Mouse (Mus musculus) left cerebral cortex, postnatal 10 days (tissue): Measurements from ENCODE around the gene Fam19a3. TPM values are rescaled to one million over a fixed set of nuclear protein-coding genes. Genes with fewer than 3 reads are reported as not detected.
A peak's percentile ranks its signal among the peaks of the same experiment; 100 is the strongest.
"Not testable (repeated sequence)": the region's sequence is repeated elsewhere in the genome, so short reads cannot be mapped to it uniquely, and the experiment has no call there.

Source experiments
- DNase-seq, 2 experiments: peaks; one replicate each; pipeline ENCODE4 v3.0.0; 2021 to 2022; ENCODE audit warnings: low spot score in 2 of 2, mixed read lengths in 1 of 2; ENCODE audit errors: extremely low spot score in 1 of 2
- intact Hi-C: fragments of 180-260 bp; cut with DNase I; formaldehyde crosslinking; loops from one replicate; pipeline ENCODE4 v1.15.1; 2025
- total RNA-seq, 2 experiments: library from RNA; stranded (reverse); gene quantifications; 2 replicates each; pipeline ENCODE4 v1.2.3; 2021

The Fam19a3 gene
- not detected for total RNA-seq

- intact Hi-C loops, result loop anchor here (2.0 to 5.0 kb wide), 2 partner anchors 67 to 81 kb away; partner anchors contain the start of genes Capza1 and St7l
- peak in 1 of 2 experiments; percentile 56 for DNase-seq
Observed at GRCm38 (mm10) chr3:104781471-104781903, at the start of gene Fam19a3. Fam19a3 (minus strand) TSS chr3:104781840.

- DNase-seq, result no peak
- intact Hi-C loops, result no loop called here
Observed at GRCm38 (mm10) chr3:104822413-104822812, 40.8 kb upstream of the Fam19a3 start.

DNA sequence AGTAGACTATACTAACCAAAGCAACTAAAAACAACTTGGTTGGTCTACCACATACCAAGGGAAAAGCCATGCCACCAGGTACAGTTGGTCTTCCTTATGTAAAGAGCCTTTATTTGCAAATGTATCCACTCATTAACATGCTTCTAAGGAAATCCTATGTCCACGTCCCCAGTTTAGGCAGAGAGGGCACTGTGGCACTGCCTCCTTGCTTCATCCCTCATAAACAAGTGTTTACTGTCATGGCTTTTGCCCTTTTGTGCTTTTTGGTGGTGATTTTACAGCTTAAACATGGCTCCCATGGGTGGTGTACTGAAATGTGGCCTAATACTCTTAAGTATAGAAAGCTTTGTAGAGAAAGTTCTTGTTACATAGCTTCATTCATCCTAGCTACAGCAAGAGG lies 38.8 kb upstream of the Fam19a3 start:
- intact Hi-C loops, result no loop called here
- no peak for DNase-seq

GRCm38 (mm10) chr3:104818749-104819134 lies 37.1 kb upstream of the Fam19a3 start:
- DNase-seq, result no peak
- intact Hi-C loops, result no loop called here

GRCm38 (mm10) chr3:104817991-104818748 lies 36.5 kb upstream of the Fam19a3 start, which contains the start of gene Mov10:
Mov10 (minus strand) TSS chr3:104818563.
- DNase-seq, result peak in 1 of 2 experiments; percentile 84
- intact Hi-C loops, result no loop called here

GRCm38 (mm10) chr3:104817481-104817990 lies 35.9 kb upstream of the Fam19a3 start:
- intact Hi-C loops, result no loop called here
- peak in 1 of 2 experiments; percentile 82 for DNase-seq

DNA sequence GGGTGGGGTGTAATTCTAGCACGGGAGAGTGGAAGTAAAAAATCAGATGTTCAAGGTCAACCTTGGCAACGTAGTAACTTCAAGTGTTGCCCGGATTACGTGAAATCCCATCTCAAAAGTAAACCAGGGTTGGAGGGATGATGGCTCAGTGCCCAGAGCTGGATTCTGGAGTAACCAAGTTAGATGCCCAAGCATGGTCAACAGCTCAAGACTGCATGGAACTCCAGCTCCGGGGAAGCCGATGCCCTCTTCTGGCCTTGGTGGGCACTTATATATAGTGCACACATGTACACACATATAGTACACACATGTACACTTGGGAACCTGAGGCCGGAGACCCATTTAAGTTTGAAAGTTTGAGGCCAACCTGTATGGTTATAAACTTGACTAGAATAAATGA lies 34.5 kb upstream of the Fam19a3 start:
- intact Hi-C loops, result no loop called here

GRCm38 (mm10) chr3:104815346-104815745 lies 33.7 kb upstream of the Fam19a3 start:
- no peak for DNase-seq

More for the DNA sequence above, 34.5 kb upstream of the Fam19a3 start:
- DNase-seq, result no peak

GRCm38 (mm10) chr3:104814746-104815145 lies 33.1 kb upstream of the Fam19a3 start:
- no peak for DNase-seq
- intact Hi-C loops, result no loop called here

More at GRCm38 (mm10) chr3:104815346-104815745, 33.7 kb upstream of the Fam19a3 start:
- intact Hi-C loops, result no loop called here

DNA sequence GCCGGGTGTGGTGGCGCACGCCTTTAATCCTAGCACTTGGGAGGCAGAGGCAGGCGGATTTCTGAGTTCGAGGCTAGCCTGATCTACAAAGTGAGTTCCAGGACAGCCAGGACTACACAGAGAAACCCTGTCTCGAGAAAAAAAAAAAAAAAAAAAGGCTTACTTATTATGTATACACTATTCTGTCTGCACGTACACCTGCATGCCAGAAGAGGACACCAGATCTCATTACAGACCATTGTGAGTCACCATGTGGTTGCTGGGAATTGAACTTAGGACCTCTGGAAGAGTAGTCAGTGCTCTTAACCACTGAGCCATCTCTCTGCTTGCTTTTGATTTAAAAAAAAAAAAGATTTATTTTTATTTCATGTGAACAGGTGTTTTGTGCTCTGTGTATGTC lies 31.6 kb upstream of the Fam19a3 start:
- intact Hi-C loops, DNase-seq: not testable (repeated sequence)

DNA sequence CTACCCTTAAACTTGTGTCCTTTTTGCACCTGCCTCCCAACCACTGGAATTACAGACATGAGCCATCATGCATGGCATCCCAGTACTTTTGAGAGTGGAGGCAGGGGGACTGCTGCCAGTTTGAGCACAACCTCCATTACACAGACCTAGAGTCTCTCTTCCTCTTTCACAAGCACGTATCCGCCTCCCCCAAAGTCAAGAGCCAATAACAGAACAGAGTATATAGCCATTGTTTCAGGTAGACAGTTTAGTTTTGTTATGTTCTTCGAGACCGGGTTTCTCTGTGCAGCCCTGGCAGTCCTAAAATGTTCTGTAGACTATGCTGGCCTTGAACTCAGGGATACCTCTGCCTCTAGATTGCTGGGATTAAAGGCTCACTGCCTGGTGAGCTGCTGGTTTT lies 30.6 kb upstream of the Fam19a3 start:
- intact Hi-C loops, result no loop called here
- no peak for DNase-seq

DNA sequence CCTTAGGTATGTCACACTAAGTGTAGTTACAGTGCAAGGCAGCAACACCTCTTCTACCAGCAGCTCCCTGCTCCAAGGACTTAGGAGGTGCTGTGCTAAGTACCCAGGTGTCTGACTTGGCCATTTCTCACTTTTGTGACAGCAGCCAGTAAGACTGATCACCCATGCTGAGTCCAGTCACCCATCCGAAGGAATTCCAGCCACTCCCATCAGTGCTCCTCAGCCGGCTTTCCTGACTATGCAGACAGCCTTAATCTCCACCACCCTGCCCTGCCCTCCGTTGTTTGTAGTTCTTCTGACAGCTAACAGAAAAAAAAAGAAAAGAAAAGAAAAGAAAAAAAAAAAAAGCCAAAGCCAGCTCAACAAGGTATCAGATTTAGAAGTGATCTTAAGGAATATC lies 30.1 kb upstream of the Fam19a3 start:
- DNase-seq, result no peak
- intact Hi-C loops, result no loop called here

DNA sequence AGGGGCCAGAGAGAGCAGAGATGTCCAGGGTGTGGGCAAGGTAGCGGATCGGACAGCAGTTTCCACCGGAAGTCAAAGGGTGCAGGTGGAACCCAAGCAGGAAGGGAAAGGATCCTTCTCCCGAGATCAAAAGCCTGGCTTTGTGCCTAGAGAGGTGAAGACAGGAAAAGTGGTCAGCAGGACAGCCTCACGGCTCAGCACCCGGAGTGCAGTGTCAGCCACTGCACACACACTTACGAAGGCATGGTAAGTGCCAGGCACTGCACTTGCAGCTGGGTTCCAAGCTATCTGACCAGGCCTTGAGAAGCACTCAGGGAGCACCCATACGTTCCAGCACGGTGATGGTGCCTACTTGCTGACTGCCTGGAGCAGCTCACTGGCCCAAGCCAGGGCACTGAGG lies 23.9 kb upstream of the Fam19a3 start:
- intact Hi-C loops, result no loop called here
- peak in 1 of 2 experiments; percentile 40 for DNase-seq

GRCm38 (mm10) chr3:104804312-104804711 lies 22.7 kb upstream of the Fam19a3 start:
- intact Hi-C loops, result no loop called here
- no peak for DNase-seq

DNA sequence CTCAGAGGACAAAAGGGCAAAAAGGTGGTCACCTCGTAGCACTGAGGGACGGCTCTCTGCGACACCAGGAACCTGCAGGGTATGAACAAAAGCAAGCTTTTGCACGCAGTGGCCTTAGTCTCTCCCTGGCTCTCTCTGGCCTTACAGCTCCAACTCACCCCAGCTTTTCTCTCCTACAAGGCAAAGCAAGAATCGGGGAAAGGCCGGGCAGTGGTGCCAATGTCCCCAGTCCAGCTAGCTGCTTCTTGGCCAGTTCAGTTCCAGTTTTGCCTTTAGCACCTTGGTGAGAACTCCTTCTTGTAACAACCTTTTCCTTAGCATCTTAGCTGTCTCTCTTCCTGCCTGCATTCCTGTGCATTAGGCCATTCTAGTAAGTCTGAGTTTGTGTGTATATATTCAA lies 19.8 kb upstream of the Fam19a3 start:
- intact Hi-C loops, result no loop called here
- DNase-seq, result no peak

DNA sequence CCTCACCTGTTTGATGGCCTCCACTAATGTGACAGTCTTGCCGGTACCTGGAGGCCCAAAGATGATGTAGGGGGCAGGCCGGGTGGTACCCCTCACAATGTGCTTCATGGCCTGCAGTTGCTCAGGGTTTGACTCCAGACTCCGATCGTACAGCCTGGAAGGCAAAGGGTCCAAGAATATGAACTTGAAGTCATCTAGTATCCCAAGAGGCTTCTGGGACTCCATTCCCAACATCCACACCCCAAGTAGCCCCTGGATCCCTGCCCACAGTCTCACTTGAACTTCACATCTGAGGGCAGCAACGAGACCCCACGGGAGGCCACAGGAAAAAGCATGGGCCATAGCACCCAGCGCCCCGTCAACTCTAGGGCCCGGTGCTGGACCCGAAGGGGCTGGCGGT lies 19.0 kb upstream of the Fam19a3 start:
- no peak for DNase-seq
- intact Hi-C loops, result no loop called here

DNA sequence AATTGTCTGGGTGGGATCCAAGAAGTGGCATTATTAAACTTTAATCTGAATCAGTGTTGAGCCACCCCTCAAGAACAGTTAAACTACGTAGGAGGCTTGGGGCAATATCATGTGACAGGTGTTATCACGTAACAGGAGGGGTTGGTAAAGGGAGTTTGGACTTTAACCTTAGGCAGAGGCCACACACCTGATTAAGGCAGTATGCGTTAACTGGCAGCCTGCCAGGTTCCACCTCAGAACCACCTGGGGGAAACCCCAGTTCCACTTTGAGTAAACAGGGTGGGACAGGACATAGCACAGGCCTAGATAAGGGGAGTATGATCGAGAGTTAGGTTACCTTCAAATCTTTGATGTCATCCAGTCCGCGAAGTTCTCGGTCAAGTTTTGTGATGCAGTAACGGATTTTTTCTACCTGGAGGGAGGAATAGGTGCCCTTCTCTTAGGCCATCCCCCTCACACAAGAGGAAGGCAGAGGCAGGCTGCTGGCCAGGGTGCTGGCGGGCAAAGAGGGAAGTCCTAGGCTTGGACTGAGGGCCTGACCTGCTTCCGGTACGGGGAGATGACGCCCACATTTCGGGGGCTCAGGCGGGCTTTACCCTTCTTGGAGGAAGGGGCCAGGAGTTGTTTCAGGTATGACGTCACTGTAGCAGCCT lies 14.9 kb upstream of the Fam19a3 start:
- peak in 1 of 2 experiments; percentile 37 for DNase-seq
- intact Hi-C loops, result no loop called here

GRCm38 (mm10) chr3:104795661-104796340 lies 14.2 kb upstream of the Fam19a3 start:
- intact Hi-C loops, result no loop called here
- DNase-seq, result peak in 1 of 2 experiments; percentile 24

- intact Hi-C loops, result no loop called here
- DNase-seq, result peak in 1 of 2 experiments; percentile 27
Observed at GRCm38 (mm10) chr3:104794953-104795470, 13.4 kb upstream of the Fam19a3 start.
